Mouse (Mus musculus) liver, embryonic 16.5 days (tissue): ENCODE measurements around the gene Tlcd2. TPM values are rescaled to one million over a fixed set of nuclear protein-coding genes. Genes with fewer than 3 reads are reported as not detected.

Experiments used
- ATAC-seq: fragments of 200-750 bp; cut with Nextera tagmentation; 2 replicates; pipeline ENCODE4 v1.8.0; 2017; ENCODE audit warnings: low read depth, mild to moderate bottlenecking, moderate number of reproducible peaks, moderate library complexity
- H3K27ac ChIP-seq: fragments of 300-500 bp; sonication (generic); 2 replicates; pipeline ENCODE4 v1.5.1; 2014; ENCODE audit warnings: mild to moderate bottlenecking, low read length
- H3K27me3 ChIP-seq: fragments of 300-500 bp; sonication (generic); 2 replicates; pipeline ENCODE4 v1.6.1; 2014; ENCODE audit warnings: low read depth, low read length, mixed read lengths; ENCODE audit not compliant: control insufficient read depth, insufficient read depth
- H3K36me3 ChIP-seq: fragments of 300-500 bp; sonication (generic); 2 replicates; pipeline ENCODE4 v1.6.1; 2014; ENCODE audit warnings: mild to moderate bottlenecking; ENCODE audit not compliant: control insufficient read depth, insufficient read depth
- H3K4me1 ChIP-seq: fragments of 300-500 bp; sonication (generic); 2 replicates; pipeline ENCODE4 v1.6.1; 2014; ENCODE audit warnings: low read depth, low read length, mixed read lengths; ENCODE audit not compliant: control insufficient read depth
- H3K4me2 ChIP-seq: fragments of 300-500 bp; sonication (generic); 2 replicates; pipeline ENCODE4 v1.6.1; 2014; ENCODE audit warnings: low read depth, low read length, mixed read lengths
- H3K4me3 ChIP-seq: fragments of 300-500 bp; sonication (generic); 2 replicates; pipeline ENCODE4 v1.5.1; 2014; ENCODE audit warnings: low read depth, mild to moderate bottlenecking, low read length
- H3K9ac ChIP-seq: fragments of 300-500 bp; sonication (generic); 2 replicates; pipeline ENCODE4 v1.6.1; 2014; ENCODE audit warnings: low read depth, low read length
- H3K9me3 ChIP-seq: fragments of 300-500 bp; sonication (generic); replicated peaks from 2 replicates; pipeline ENCODE4 v1.6.1; 2016; ENCODE audit warnings: low read length; ENCODE audit not compliant: control insufficient read depth
- WGBS: fragments of 180-500 bp; shearing (Covaris S2); extraction: QIAGEN DNeasy Blood & Tissue Kit; methylation state at CpG from one replicate; pipeline ENCODE4 v1.1.7; 2014; ENCODE audit not compliant: insufficient replicate concordance; 5-methylcytosine and 5-hydroxymethylcytosine counted together
- polyA plus RNA-seq: library from polyadenylated mRNA; unstranded; fragments of >200 nt; fragmentation: Nextera tagmentation; extraction: Ambion mirVana; gene quantifications from 2 replicates; pipeline ENCODE4 v1.2.1, GENCODE M21; 2015

Tlcd2 gene
- polyA plus RNA-seq, 1 experiment from 2014 or later = 20.4 TPM

DNA sequence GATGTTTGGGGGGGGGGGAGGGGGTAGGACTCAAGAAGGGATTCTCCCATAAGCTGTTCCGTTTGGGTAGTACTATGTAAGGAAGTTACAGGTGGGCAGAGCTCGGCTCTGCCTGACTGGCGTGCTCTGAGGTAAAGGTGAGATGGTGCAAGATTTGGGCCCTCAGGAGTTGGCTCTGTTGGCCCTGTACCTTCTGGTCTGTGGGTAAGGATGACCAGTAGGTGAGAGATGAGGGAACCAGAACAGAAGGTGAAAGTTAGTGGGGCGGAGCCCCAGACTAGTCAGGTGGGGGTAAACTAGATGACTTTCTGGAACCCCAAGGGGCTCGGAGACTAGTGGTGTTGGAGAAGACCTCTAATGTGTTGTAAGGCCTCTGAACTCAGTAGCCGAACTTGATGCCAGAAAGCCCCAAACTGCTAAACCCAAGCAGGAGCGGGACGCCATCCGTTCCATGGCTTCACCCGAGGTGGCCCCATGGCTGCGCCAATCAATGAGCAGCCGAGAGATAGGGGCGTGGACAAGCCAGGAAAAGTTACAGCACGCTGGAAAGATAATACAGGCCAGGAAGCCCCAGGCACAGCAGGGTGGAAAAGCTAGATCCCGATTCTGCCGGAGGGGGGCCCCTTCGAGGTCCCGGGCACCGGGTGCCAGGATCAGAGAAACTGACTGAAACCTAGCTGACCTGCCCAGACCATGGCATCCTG is 6.1 kb downstream of the Tlcd2 start:
- peak overlapping the region; percentile 69 for H3K4me2 ChIP-seq
- H3K4me3 ChIP-seq = peak overlapping the region; percentile 56
- peaks cover 29% of the 10 kb centered on the region for H3K36me3 ChIP-seq
- peak; percentile 75 for ATAC-seq
- H3K27ac ChIP-seq = peak overlapping the region; percentile 54
- H3K27me3 ChIP-seq = no peaks in the 10 kb centered on the region
- peaks cover 3% of the 10 kb centered on the region; the same call in 1 of the 2 replicates for H3K9me3 ChIP-seq
- 15% methylated on average over 19 of the region's 19 CpGs for WGBS
- H3K9ac ChIP-seq = peak overlapping the region; percentile 56
- H3K4me1 ChIP-seq = peaks cover 43% of the 10 kb centered on the region

DNA sequence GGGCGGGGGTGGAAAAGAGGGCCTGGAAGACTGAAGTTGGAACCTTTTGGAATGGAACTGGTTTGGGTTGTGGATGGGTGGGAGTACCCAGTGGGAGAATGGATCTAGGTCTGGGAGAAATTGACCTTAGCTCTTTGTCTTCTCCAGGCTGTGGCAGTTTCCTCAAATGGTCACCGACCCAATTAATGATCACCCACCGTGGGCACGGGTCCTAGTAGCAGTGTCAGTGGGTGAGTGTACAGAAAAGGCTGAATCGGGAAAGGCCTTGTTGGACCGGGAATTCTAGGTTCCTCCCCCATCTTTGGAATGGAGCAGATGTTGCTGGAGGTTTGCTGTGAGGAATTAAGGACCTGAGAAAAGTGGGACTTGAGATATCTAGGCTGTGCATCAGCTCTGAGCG is 6.9 kb downstream of the Tlcd2 start:
- WGBS = 52% methylated on average over 7 of the region's 7 CpGs
- Histone ChIP-seq H3K27me3 (no peaks in the 10 kb centered on the region), H3K36me3 (peaks cover 27% of the 10 kb centered on the region), H3K4me3 (peak overlapping the region; percentile 56), H3K9ac (peak overlapping the region; percentile 56), H3K4me2 (peak overlapping the region; percentile 69), H3K9me3 (peaks cover 3% of the 10 kb centered on the region; the same call in 1 of the 2 replicates), H3K27ac (peak overlapping the region; percentile 54; the same call in 1 of the 2 replicates), H3K4me1 (peaks cover 41% of the 10 kb centered on the region)
- ATAC-seq = no peak

DNA sequence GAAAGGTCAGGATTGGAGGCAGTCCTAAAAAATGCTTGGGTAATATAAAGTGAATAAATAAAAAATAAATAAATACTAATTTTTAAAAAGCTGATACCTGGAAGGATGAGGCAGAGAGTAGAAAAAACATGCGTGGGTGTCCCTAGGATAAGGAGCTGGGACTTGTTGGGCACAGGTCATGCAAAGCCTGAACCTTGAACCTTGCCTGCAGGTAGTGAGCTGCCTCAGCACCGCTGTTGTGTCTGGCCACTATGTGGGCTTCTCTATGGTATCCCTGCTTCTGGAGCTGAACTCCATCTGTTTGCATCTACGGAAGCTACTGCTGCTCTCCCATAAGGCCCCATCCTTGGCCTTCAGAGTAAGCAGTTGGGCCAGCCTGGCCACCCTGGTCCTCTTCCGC is 7.7 kb downstream of the Tlcd2 start:
- no peak for ATAC-seq
- H3K4me1 ChIP-seq = peaks cover 35% of the 10 kb centered on the region
- peaks cover 3% of the 10 kb centered on the region; the same call in 1 of the 2 replicates for H3K9me3 ChIP-seq
- no peak overlapping the region for H3K4me2 ChIP-seq
- H3K27ac ChIP-seq = no peak overlapping the region
- no peak overlapping the region for H3K9ac ChIP-seq
- H3K36me3 ChIP-seq = peaks cover 23% of the 10 kb centered on the region
- H3K27me3 ChIP-seq = no peaks in the 10 kb centered on the region
- WGBS = 79% methylated on average over 4 of the region's 4 CpGs
- H3K4me3 ChIP-seq = no peak overlapping the region

DNA sequence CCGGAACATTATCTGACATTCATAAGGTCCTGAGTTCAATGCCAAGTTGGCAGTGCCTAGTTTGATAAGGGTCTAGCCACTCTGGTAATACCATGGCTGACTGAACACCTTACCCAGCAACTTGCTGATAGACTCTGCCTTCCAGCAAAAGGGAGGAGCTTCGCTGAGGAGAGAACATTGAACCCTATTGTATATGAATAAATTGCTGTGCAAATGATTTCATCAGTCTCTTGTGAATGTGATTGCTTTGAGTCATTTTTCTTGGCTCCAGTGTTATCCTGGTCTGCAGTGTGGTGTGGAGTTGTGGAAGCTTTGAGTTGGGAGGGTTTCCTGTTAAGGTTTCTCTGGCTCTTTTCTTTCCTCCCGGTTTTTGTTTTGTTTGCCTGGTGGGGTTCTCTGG is 9.2 kb downstream of the Tlcd2 start:
- WGBS = 57% methylated on average over 3 of the region's 3 CpGs

DNA sequence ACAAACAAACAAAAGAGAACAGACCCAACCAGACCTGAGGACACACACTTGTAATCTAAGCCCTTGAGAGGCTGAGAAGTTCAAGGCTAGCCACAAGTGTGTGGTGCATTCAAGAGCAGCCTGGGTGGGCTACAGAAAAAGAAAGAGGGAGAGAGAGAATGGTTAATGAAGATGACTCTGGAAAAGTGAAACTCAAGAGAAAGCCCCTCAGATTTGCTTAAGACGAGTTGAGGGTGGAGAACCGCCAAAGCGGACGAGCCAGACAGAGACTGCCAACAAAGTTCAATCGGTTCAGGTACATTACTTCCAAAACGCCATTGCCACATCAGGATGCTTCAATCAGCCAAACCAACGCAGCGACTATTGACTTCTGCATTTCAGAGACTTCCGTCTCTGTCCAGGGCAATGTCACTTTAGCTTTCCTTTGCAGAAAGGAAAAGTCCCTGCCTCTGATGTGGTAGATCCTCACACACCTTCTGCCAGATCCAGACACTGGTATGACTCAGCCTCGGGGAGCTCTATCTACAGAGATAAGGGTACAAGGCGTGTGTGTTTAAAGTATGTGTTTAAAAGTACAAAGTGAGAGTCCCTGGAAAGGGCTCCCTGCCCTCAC is 11.1 kb downstream of the Tlcd2 start:
- Histone ChIP-seq H3K4me1 (peaks cover 25% of the 10 kb centered on the region), H3K9ac (0 out of 2 replicates have a peak overlapping the region, but pooled peaks have one; percentile 14), H3K27ac (no peak overlapping the region), H3K36me3 (no peaks in the 10 kb centered on the region), H3K4me2 (no peak overlapping the region), H3K27me3 (no peaks in the 10 kb centered on the region), H3K9me3 (no peaks in the 10 kb centered on the region), H3K4me3 (no peak overlapping the region)
- 33% methylated on average over 11 of the region's 11 CpGs for WGBS
- ATAC-seq = peak; percentile 43; the same call in 1 of the 2 replicates

More for the DNA sequence above, 9.2 kb downstream of the Tlcd2 start:
- Histone ChIP-seq H3K4me2 (no peak overlapping the region), H3K4me3 (no peak overlapping the region), H3K9me3 (peaks cover 3% of the 10 kb centered on the region; the same call in 1 of the 2 replicates), H3K36me3 (peaks cover 9% of the 10 kb centered on the region), H3K27ac (no peak overlapping the region), H3K9ac (no peak overlapping the region), H3K27me3 (no peaks in the 10 kb centered on the region), H3K4me1 (peaks cover 31% of the 10 kb centered on the region)
- no peak for ATAC-seq

DNA sequence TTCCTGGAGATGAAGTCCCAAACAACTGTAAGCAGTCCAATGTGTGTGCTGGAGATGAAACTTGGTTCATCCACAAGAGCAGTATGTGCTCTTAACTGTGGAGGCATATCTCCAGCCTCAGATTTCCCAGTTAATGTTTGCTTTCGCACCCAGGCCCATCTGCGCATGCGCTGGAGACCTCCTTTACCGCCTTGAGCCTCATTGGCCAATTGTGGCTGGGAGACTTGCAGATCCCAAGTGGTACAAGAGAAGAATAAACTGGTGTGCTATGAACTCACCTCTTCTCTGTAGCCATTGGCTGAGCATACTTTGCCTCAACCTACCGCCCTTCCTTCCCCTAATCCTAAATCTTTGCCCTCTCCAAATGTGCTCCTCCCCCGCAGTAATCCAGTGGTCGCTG is 11.9 kb downstream of the Tlcd2 start:
- H3K9ac ChIP-seq = no peak overlapping the region
- H3K36me3 ChIP-seq = no peaks in the 10 kb centered on the region
- H3K4me2 ChIP-seq = no peak overlapping the region
- H3K4me3 ChIP-seq = no peak overlapping the region
- no peak for ATAC-seq
- H3K27ac ChIP-seq = no peak overlapping the region
- no peaks in the 10 kb centered on the region for H3K9me3 ChIP-seq
- 73% methylated on average over 7 of the region's 7 CpGs for WGBS
- H3K4me1 ChIP-seq = peaks cover 17% of the 10 kb centered on the region
- H3K27me3 ChIP-seq = no peaks in the 10 kb centered on the region

DNA sequence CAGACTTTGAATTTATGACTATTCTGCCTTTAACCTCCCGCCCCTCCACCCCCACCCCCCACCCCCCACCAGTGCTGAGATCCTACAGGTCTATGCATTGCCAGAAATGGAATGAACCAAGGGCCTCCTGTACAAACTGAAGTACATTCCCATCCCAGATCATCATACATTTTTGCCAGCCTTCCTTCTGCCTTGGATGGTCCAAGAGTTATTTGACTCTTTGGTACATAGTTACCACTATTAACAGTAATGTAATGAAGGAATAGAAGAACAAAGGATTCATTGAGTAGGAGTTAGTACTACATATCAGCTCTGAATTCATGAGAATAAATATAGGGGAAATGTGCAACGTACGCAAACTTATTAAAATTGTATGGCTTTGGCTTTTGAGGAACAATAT is 24.7 kb downstream of the Tlcd2 start:
- Histone ChIP-seq H3K9ac (no peak overlapping the region), H3K4me2 (no peak overlapping the region), H3K4me3 (no peak overlapping the region), H3K36me3 (peaks cover 16% of the 10 kb centered on the region), H3K4me1 (peaks cover 12% of the 10 kb centered on the region), H3K27ac (no peak overlapping the region), H3K9me3 (no peaks in the 10 kb centered on the region), H3K27me3 (no peaks in the 10 kb centered on the region; the same call in none of the 2 replicates)
- ATAC-seq = no peak
- WGBS = 18% methylated on average over 3 of the region's 3 CpGs

DNA sequence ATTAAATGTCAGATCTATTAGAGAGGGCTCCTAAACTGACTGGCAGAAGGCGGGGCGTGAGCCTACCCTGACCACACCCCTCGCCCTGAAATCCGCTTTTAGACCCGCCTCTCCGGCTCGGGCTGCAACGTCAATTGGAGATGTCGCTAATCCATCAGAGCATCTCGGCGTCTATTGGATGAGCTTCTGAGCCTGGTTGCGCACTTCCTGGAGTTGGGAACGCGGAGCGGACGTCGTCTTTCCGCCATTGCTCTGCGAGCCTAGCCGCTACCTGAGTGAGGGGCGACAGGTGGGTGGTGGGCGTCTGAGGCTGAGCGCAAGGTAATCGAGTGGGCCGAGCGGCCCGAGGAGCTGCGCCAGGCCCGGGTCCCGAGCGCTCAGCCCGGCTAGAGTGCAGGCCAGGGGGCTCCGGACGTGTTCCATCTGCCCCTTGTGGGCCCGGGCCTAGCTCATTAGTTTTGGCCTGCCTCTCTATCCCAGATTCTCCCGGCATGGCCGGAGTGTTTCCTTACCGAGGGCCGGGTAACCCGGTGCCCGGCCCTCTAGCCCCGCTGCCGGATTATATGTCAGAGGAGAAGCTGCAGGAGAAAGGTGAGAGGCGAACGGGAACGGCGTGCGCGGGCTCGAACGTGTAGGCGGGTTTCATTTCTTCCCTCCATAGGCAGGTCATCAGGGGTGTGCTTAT is 25.2 kb downstream of the Tlcd2 start, which contains the start of gene Prpf8:
Gene Prpf8 (plus strand): TSS at position 216 of the 685 bp plus-strand sequence.
- no peaks in the 10 kb centered on the region for H3K9me3 ChIP-seq
- H3K4me2 ChIP-seq = peak within 1 kb of the TSS; percentile 91
- H3K4me1 ChIP-seq = peaks cover 12% of the 10 kb centered on the region
- peaks cover 22% of the 10 kb centered on the region for H3K36me3 ChIP-seq
- H3K27ac ChIP-seq = peak within 1 kb of the TSS; percentile 68
- under 1% methylated on average over 52 of the region's 52 CpGs for WGBS
- peak; percentile 100 for ATAC-seq
- H3K4me3 ChIP-seq = peak within 1 kb of the TSS; percentile 91
- H3K9ac ChIP-seq = peak within 1 kb of the TSS; percentile 93
- no peaks in the 10 kb centered on the region; the same call in none of the 2 replicates for H3K27me3 ChIP-seq
